Mouse (Mus musculus) erythroblast, embryonic 14.5 days (primary cell): Measurements from ENCODE around the gene Tpm4.

Experiments used
- GATA1 ChIP-seq: IDR thresholded peaks from 2 replicates; pipeline ENCODE4 v1.6.1; 2012; ENCODE audit warnings: low read length, inconsistent platforms, mixed read lengths
- TAL1 ChIP-seq: IDR thresholded peaks from 3 replicates; pipeline ENCODE4 v1.6.1; 2012; ENCODE audit warnings: low read length, inconsistent platforms, mixed read lengths

GRCm38 (mm10) chr8:72115202-72115601 is 19.6 kb upstream of the Tpm4 start:
- no peak for TF ChIP-seq GATA1
- TF ChIP-seq TAL1, result no peak
